In the genomic region with DNA sequence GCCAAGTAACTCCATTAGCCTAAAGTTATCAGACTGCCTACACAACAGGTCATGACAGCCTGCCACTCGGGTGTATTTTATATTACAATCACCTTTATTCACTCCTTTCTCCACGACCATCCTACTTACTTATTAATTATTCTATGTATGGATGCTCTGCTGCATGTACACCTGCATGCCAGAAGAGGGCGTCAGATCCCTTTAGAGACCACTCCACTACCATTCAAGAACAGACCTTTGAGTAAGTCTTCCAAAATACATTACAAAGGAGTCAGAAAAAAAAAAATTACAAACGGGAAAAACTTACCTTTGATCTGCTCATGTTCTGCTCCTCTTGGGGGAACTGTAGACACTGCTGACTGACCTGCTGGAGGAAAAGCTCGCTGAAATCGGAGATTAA, we compare ENCODE assay signal across 1 mouse cellular context.
A peak's percentile ranks its signal among the peaks of the same experiment; 100 is the strongest.
TF ChIP-seq lines count a peak whose summit lies in the region.

No protein-coding gene starts in this region.

TF ChIP-seq in CH12.LX, 34 proteins besides CTCF, POLR2A, EP300 and RAD21 (continued from another document):
- no peak for TF ChIP-seq E2F4 (IDR thresholded peaks at IDR 0.05; ENCODE audit: insufficient replicate concordance, low read depth, low read length)
- no peak for TF ChIP-seq ZC3H11A (IDR thresholded peaks at IDR 0.05; ENCODE audit: low read depth, low read length)
- TF ChIP-seq USF1 (IDR thresholded peaks at IDR 0.05; ENCODE audit: low read depth, low read length): no peak
- TF ChIP-seq SMC3 (IDR thresholded peaks at IDR 0.05; ENCODE audit: low read depth, low read length): peak; percentile 56
- 0 out of 2 replicates have a peak, but pooled peaks have one; percentile 24 for TF ChIP-seq ZNF384 (IDR thresholded peaks at IDR 0.05; ENCODE audit: low read depth, low read length)
- no peak for TF ChIP-seq MXI1 (IDR thresholded peaks at IDR 0.05; ENCODE audit: low read depth, low read length)
- no peak for TF ChIP-seq MAZ (IDR thresholded peaks at IDR 0.05; ENCODE audit: low read depth, low read length)
- TF ChIP-seq TCF12 (IDR thresholded peaks at IDR 0.05; ENCODE audit: low read depth, low read length): no peak
- TF ChIP-seq POLR2AphosphoS2 (IDR thresholded peaks at IDR 0.05; ENCODE audit: low read depth, low read length): no peak
- TF ChIP-seq JUND (conservative IDR thresholded peaks at IDR 0.05; ENCODE audit: low read depth, low read length): no peak
